Mouse (Mus musculus) stomach, postnatal 0 days (tissue): ENCODE results near the gene Reep3. TPM values are rescaled to one million over a fixed set of nuclear protein-coding genes. Genes with fewer than 3 reads are reported as not detected.

Experiments used
- ATAC-seq: fragments of 200-750 bp; cut with Nextera tagmentation; 2 replicates; pipeline ENCODE4 v1.8.0; 2017; ENCODE audit not compliant: low FRiP score, low TSS enrichment
- DNase-seq: peaks from one replicate; pipeline ENCODE4 v3.0.0-alpha.2; 2016; ENCODE audit warnings: low spot score
- H3K27ac ChIP-seq: fragments of 300-500 bp; sonication (generic); replicated peaks from 2 replicates; pipeline ENCODE4 v1.5.1; 2014; ENCODE audit warnings: mild to moderate bottlenecking, control low read depth
- H3K27me3 ChIP-seq: fragments of 300-500 bp; sonication (generic); 2 replicates; pipeline ENCODE4 v1.6.1; 2014; ENCODE audit warnings: low read length; ENCODE audit not compliant: control insufficient read depth, insufficient read depth
- H3K36me3 ChIP-seq: fragments of 300-500 bp; sonication (generic); 2 replicates; pipeline ENCODE4 v1.6.1; 2014; ENCODE audit warnings: low read length, mixed read lengths; ENCODE audit not compliant: control insufficient read depth, insufficient read depth
- H3K4me1 ChIP-seq: fragments of 300-500 bp; sonication (generic); replicated peaks from 2 replicates; pipeline ENCODE4 v1.6.1; 2014; ENCODE audit warnings: antibody characterized with exemption; ENCODE audit not compliant: control insufficient read depth, insufficient read depth
- H3K4me2 ChIP-seq: fragments of 300-500 bp; sonication (generic); replicated peaks from 2 replicates; pipeline ENCODE4 v1.6.1; 2014; ENCODE audit warnings: low read depth, mild to moderate bottlenecking, control low read depth, moderate library complexity
- H3K4me3 ChIP-seq: fragments of 300-500 bp; sonication (generic); 2 replicates; pipeline ENCODE4 v1.5.1; 2014; ENCODE audit warnings: low read depth, low read length, control low read depth
- H3K9ac ChIP-seq: fragments of 300-500 bp; sonication (generic); 2 replicates; pipeline ENCODE4 v1.6.1; 2014; ENCODE audit warnings: mild to moderate bottlenecking, low read length, control low read depth, mixed read lengths
- H3K9me3 ChIP-seq: fragments of 300-500 bp; sonication (generic); 2 replicates; pipeline ENCODE4 v1.6.1; 2016; ENCODE audit warnings: low read length; ENCODE audit not compliant: control insufficient read depth
- CTCF ChIP-seq: IDR thresholded peaks from 2 replicates; pipeline ENCODE4 v1.5.1; 2016; ENCODE audit warnings: antibody characterized with exemption, low read depth, mild to moderate bottlenecking, moderate library complexity
- EP300 ChIP-seq: optimal IDR thresholded peaks from 2 replicates; pipeline ENCODE3; 2016; ENCODE audit warnings: antibody characterized with exemption
- WGBS: fragments of 180-500 bp; shearing (Covaris S2); extraction: QIAGEN DNeasy Blood & Tissue Kit; methylation state at CpG from one replicate; pipeline ENCODE4 v1.1.7; 2014; 5-methylcytosine and 5-hydroxymethylcytosine counted together
- polyA plus RNA-seq: library from polyadenylated mRNA; unstranded; fragments of >200 nt; fragmentation: Nextera tagmentation; extraction: Ambion mirVana; gene quantifications from 2 replicates; pipeline ENCODE4 v1.2.1, GENCODE M21; 2015

The Reep3 gene
- polyA plus RNA-seq, 1 experiment from 2014 or later: 38.6 TPM

DNA sequence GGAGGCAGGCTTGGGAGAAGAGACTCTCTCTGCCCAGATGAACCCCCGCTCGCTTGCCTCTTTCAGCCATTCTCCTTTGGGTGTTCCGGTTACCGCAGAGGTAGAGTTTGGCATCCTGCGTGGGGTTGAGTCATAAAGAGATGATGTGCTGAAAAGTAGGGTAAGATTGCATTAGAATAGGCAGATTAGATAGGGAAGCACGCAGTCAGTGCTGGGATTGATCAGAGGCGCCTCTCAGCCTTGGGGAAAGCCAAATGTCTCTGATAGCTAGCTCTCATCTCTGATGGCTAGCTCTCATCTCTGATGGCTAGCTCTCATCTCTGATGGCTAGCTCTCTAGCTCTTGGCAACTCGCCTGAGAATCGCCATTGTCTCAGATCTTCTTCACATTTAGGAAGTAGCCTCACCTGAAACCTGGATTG lies 4.1 kb upstream of the Reep3 start:
- H3K4me2 ChIP-seq: no peak overlapping the region
- H3K9ac ChIP-seq: no peak overlapping the region
- H3K4me1 ChIP-seq: peaks cover 13% of the 10 kb centered on the region
- H3K9me3 ChIP-seq: no peaks in the 10 kb centered on the region
- no peaks in the 10 kb centered on the region for H3K36me3 ChIP-seq
- ATAC-seq: no peak
- no peak overlapping the region for H3K27ac ChIP-seq
- DNase-seq: no peak
- no peaks in the 10 kb centered on the region for H3K27me3 ChIP-seq
- WGBS: 70% methylated on average over 9 of the region's 9 CpGs
- TF ChIP-seq EP300: no peak
- no peak overlapping the region for H3K4me3 ChIP-seq

DNA sequence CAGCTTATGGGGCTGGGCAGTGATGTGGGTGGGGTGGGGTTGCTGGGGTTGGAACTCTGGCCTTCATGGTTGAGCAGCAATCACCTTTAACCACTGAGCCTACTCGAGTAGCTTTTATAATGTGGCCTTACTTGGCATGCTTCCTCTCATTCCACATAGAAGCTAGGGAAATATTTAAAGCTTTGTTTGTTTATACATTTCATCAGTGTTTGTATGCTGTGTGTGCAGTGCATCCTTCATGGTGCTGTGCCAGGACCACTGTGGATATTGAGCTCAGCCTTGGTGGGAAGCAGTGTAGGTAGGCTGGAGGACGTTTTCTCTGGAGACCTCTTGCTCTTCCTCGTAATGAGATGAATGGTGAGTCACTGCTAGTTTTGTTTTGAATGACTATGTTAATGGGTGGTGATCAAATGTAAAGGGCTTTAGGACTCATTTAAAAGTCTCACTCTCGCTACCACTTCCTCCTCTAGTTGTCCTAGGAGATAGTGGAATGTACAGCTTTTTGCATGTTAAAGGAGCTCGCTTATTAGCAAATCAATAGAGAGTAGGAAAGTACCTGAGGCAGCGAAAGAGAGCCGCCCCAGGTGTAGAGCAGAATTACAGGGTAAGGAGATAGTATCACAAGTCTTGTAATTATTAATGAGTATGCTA lies 3.4 kb upstream of the Reep3 start:
- no peak overlapping the region for H3K4me3 ChIP-seq
- 45% methylated on average over 7 of the region's 7 CpGs for WGBS
- peaks cover 12% of the 10 kb centered on the region for H3K4me1 ChIP-seq
- no peak for DNase-seq
- ATAC-seq: no peak
- no peak overlapping the region for H3K4me2 ChIP-seq
- no peak overlapping the region for H3K27ac ChIP-seq
- no peaks in the 10 kb centered on the region for H3K36me3 ChIP-seq
- no peaks in the 10 kb centered on the region for H3K9me3 ChIP-seq
- H3K9ac ChIP-seq: no peak overlapping the region
- TF ChIP-seq CTCF: peak; percentile 36
- TF ChIP-seq EP300: no peak
- H3K27me3 ChIP-seq: no peaks in the 10 kb centered on the region

DNA sequence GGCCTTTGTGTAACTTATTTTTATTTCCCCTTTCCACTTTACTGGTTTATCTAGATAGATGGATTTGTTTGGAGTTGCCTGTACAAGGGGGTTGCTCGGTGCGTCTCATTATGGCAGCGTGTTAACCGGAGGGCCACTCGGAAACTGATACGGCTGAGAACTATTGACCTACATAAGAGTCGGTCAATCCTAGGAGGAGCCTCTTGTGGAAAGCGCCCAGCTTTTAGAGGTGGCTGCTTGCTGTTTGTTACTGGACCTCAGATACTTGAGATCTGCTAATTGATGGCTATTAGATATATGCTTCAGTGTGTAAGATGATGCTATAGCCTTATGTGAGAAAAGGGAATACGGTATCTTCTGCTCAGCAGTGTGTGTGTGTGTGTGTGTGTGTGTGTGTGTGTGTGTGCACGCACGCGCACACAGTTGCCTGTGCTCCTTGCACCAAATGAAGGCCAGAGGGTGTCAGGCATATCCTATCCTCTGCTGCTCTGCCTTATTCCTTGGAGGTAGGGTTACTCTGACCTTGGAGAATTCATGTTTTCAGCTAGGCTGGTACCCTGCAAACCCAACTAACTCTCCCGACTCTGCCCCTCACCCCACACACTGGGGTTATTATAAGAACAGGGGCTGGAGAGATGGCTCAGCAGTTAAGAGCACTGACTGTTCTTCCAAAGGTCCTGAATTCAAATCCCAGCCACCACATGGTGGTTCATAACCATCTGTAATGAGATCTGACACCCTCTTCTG lies 2.6 kb upstream of the Reep3 start:
- Histone ChIP-seq H3K27me3 (no peaks in the 10 kb centered on the region), H3K27ac (no peak overlapping the region), H3K4me3 (no peak overlapping the region), H3K36me3 (no peaks in the 10 kb centered on the region), H3K4me1 (peaks cover 9% of the 10 kb centered on the region), H3K9ac (no peak overlapping the region), H3K4me2 (peak overlapping the region; percentile 74; the same call in 1 of the 2 replicates), H3K9me3 (no peaks in the 10 kb centered on the region)
- no peak for DNase-seq
- no peak for ATAC-seq
- TF ChIP-seq CTCF: no peak
- no peak for TF ChIP-seq EP300
- WGBS: 58% methylated on average over 13 of the region's 13 CpGs

DNA sequence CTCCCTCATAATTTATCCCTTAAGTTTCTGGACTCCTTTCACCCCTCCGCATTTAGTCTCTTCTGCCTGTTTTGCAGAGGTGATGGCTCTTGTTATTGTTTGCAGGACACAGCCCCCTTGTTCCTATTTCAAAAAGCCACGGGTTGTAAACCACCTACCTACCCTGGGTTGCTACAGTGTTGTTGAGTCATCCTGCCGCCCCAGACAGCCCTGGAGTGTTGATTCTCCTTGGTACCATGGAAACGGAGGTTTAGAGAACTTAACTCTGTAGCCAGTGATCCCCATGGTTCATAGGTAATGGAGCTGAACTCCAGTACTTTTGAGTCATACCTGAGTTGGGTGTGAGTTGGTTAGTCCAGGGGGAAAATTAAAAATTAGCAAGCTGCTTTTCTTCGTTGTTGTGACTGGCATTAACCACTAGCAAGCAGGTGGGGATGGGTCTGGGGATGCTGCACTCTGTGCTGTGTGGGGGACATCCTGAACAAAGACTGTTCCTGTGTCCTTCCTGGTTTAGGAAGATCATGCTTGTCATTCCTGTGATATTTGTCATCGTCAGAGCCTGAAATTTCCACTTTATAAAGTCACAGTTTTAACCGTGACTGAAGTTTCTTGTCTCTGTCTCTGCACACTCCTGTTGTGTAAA lies 1.8 kb upstream of the Reep3 start:
- no peaks in the 10 kb centered on the region for H3K27me3 ChIP-seq
- ATAC-seq: peak; percentile 54
- peak; percentile 43 for DNase-seq
- 22% methylated on average over 7 of the region's 7 CpGs for WGBS
- no peak for TF ChIP-seq CTCF
- no peak for TF ChIP-seq EP300
- H3K4me1 ChIP-seq: peaks cover 9% of the 10 kb centered on the region; the same call in 1 of the 2 replicates
- H3K9ac ChIP-seq: no peak overlapping the region
- H3K4me3 ChIP-seq: peak overlapping the region; percentile 99
- H3K9me3 ChIP-seq: no peaks in the 10 kb centered on the region
- H3K36me3 ChIP-seq: no peaks in the 10 kb centered on the region
- H3K27ac ChIP-seq: 0 out of 2 replicates have a peak overlapping the region, but pooled peaks have one; percentile 5
- H3K4me2 ChIP-seq: peak overlapping the region; percentile 74

DNA sequence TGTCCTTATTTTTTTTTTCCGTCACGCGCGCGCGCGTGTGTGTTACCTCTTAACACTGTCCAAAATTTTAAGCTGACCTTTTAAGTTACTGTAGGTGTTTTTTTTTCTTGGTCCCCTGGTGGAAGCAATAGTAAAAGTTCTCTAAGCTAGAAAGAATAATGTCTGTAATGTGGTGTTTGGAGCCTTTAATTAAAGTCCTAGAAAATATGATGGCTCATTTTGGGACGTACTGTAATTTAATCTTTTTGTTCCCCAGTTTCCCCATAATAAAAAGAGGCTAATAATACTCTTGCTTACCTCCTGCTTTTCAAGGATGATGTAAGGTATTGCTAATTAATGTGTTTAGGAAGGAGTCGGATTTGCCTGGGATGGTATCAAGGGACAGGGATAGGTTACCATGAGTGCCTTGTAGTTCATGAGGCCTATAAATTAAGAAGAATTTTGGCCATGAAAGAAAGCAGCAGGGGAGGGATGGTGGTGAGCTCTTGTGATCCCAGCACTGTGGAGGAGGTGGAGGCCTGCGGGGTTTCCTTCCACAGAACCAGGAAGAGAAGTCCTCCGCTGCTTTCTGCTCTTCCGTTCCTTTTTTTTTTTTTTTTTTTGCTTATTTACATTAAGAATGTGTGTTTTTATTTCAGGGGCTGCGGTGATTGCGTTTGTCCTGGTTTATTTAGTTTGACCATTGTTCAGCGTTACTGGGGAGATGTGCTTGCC lies 849 bp upstream of the Reep3 start:
- Histone ChIP-seq H3K27ac (peak overlapping the region; percentile 100), H3K4me2 (peak overlapping the region; percentile 74), H3K4me3 (peak overlapping the region; percentile 99), H3K27me3 (no peaks in the 10 kb centered on the region), H3K9me3 (no peaks in the 10 kb centered on the region), H3K36me3 (no peaks in the 10 kb centered on the region), H3K4me1 (peaks cover 9% of the 10 kb centered on the region; the same call in 1 of the 2 replicates), H3K9ac (peak overlapping the region; percentile 100)
- 3% methylated on average over 15 of the region's 15 CpGs for WGBS
- DNase-seq (no peak), ATAC-seq (no peak)
- TF ChIP-seq CTCF (peak; percentile 24; the same call in 1 of the 2 replicates), EP300 (no peak)
